In genomic region chr13:51603894-51604244, GRCm38 (mm10) we compare ENCODE assay signal across 9 mouse cellular contexts. TPM values are rescaled to one million over a fixed set of nuclear protein-coding genes. Genes with fewer than 3 reads are reported as not detected.
DNase-seq lines count a peak whose midpoint lies in the region; ATAC-seq lines count a peak whose summit lies in the region.
"Had no signal": no experiment of that assay in that cellular context is flagged by ENCODE, and none has a peak within 500 bp of the region (broad histone marks: within the 10 kb centered on the region; RNA-seq: fewer than 3 reads in every experiment).

No protein-coding gene starts in this region.

- H3K36me3 ChIP-seq in lung, embryonic 15.5 days: no peaks in the 10 kb centered on the region
- H3K36me3 ChIP-seq in hindbrain, embryonic 16.5 days (ENCODE audit: control insufficient read depth, insufficient read depth, low read length): no peaks in the 10 kb centered on the region
- no peaks in the 10 kb centered on the region for H3K36me3 ChIP-seq in limb, embryonic 13.5 days
- H3K36me3 ChIP-seq in stomach, embryonic 16.5 days (ENCODE audit: control insufficient read depth, insufficient read depth, low read length): no peaks in the 10 kb centered on the region
- H3K36me3 ChIP-seq: G1E had no signal

- peak overlapping the region; percentile 45 for H3K4me2 ChIP-seq in lung, embryonic 15.5 days
- peak overlapping the region; percentile 63 for H3K4me2 ChIP-seq in hindbrain, embryonic 16.5 days (ENCODE audit: low read length)
- peak overlapping the region; percentile 58 for H3K4me2 ChIP-seq in limb, embryonic 13.5 days (replicated peaks)
- H3K4me2 ChIP-seq in stomach, embryonic 16.5 days (ENCODE audit: low read depth, low read length): peak overlapping the region; percentile 49; the same call in 1 of the 2 replicates

- H3K9ac ChIP-seq in lung, embryonic 15.5 days: no peak overlapping the region
- H3K9ac ChIP-seq in hindbrain, embryonic 16.5 days (ENCODE audit: low read depth, low read length): no peak overlapping the region; the same call in 1 of the 2 replicates
- peak overlapping the region; percentile 35; the same call in 1 of the 2 replicates for H3K9ac ChIP-seq in limb, embryonic 13.5 days
- no peak overlapping the region for H3K9ac ChIP-seq in stomach, embryonic 16.5 days (ENCODE audit: low read length)

- H3K27me3 ChIP-seq in lung, embryonic 15.5 days: no peaks in the 10 kb centered on the region
- no peaks in the 10 kb centered on the region for H3K27me3 ChIP-seq in hindbrain, embryonic 16.5 days (replicated peaks; ENCODE audit: control insufficient read depth, insufficient read depth, low read length)
- no peaks in the 10 kb centered on the region for H3K27me3 ChIP-seq in limb, embryonic 13.5 days
- no peaks in the 10 kb centered on the region for H3K27me3 ChIP-seq in stomach, embryonic 16.5 days (ENCODE audit: control insufficient read depth, insufficient read depth, low read length)

- no peak for DNase-seq in lung, postnatal 10 days
- DNase-seq in ovary, postnatal 36 days (ENCODE audit: low spot score): no peak
- DNase-seq in c-Kit-positive CD71-positive TER-119-positive erythroid progenitor cells, embryonic 14.5 days (ENCODE audit: low spot score): no peak
- no peak for DNase-seq in heart, postnatal 25 days (ENCODE audit: low spot score)

- H3K9me3 ChIP-seq in lung, embryonic 15.5 days: no peaks in the 10 kb centered on the region
- H3K9me3 ChIP-seq in hindbrain, embryonic 16.5 days (ENCODE audit: control insufficient read depth, low read length): no peaks in the 10 kb centered on the region
- H3K9me3 ChIP-seq in limb, embryonic 13.5 days: no peaks in the 10 kb centered on the region
- H3K9me3 ChIP-seq in stomach, embryonic 16.5 days (replicated peaks; ENCODE audit: control insufficient read depth, low read length): no peaks in the 10 kb centered on the region
- H3K9me3 ChIP-seq: G1E had no signal

- H3K4me3 ChIP-seq in lung, embryonic 15.5 days: no peak overlapping the region
- peak overlapping the region; percentile 33; the same call in 1 of the 2 replicates for H3K4me3 ChIP-seq in hindbrain, embryonic 16.5 days (ENCODE audit: low read length)
- 0 out of 2 replicates have a peak overlapping the region, but pooled peaks have one; percentile 21 for H3K4me3 ChIP-seq in limb, embryonic 13.5 days
- no peak overlapping the region for H3K4me3 ChIP-seq in stomach, embryonic 16.5 days (replicated peaks; ENCODE audit: low read length)

- H3K4me1 ChIP-seq in lung, embryonic 15.5 days: peaks cover 4% of the 10 kb centered on the region
- H3K4me1 ChIP-seq in hindbrain, embryonic 16.5 days (ENCODE audit: control insufficient read depth, insufficient read depth, low read depth, low read length): peaks cover 11% of the 10 kb centered on the region
- peaks cover 15% of the 10 kb centered on the region for H3K4me1 ChIP-seq in limb, embryonic 13.5 days
- no peaks in the 10 kb centered on the region for H3K4me1 ChIP-seq in stomach, embryonic 16.5 days (ENCODE audit: control insufficient read depth, insufficient read depth, low read length)

- peak; percentile 20; the same call in 1 of the 2 replicates for ATAC-seq in lung, embryonic 15.5 days (ENCODE audit: borderline replicate concordance, extremely low read depth, low FRiP score, low TSS enrichment)
- peak; percentile 76 for ATAC-seq in hindbrain, embryonic 16.5 days
- 0 out of 2 replicates have a peak, but pooled peaks have one; percentile 6 for ATAC-seq in limb, embryonic 13.5 days (ENCODE audit: low FRiP score, low read depth)
- no peak for ATAC-seq in stomach, embryonic 16.5 days (ENCODE audit: insufficient read depth, low FRiP score)

- no peak overlapping the region for H3K27ac ChIP-seq in lung, embryonic 15.5 days
- peak overlapping the region; percentile 64 for H3K27ac ChIP-seq in hindbrain, embryonic 16.5 days (ENCODE audit: low read depth, low read length)
- no peak overlapping the region for H3K27ac ChIP-seq in limb, embryonic 13.5 days
- no peak overlapping the region for H3K27ac ChIP-seq in stomach, embryonic 16.5 days (ENCODE audit: low read length)

- 46% methylated on average over 4 of the region's 4 CpGs for WGBS in lung, embryonic 15.5 days
- 32% methylated on average over 4 of the region's 4 CpGs for WGBS in hindbrain, embryonic 16.5 days
- WGBS in limb, embryonic 13.5 days: 50% methylated on average over 4 of the region's 4 CpGs
- WGBS in stomach, embryonic 16.5 days: 49% methylated on average over 4 of the region's 4 CpGs

- intact Hi-C loops in heart, postnatal 25 days (cut with DNase I): no loop called here

RNA-seq across cellular contexts. Expression of gene Shc3, which starts 34.6 kb away (rescaled TPM):
- 0.16 and 0.25 TPM in 2 replicates for polyA plus RNA-seq in lung, embryonic 15.5 days (2015; fragmentation: Nextera tagmentation; extraction: Ambion mirVana)
- polyA plus RNA-seq in hindbrain, embryonic 16.5 days (2015; fragmentation: Nextera tagmentation; extraction: Ambion mirVana): 4.4 and 6.9 TPM in 2 replicates
- 0.69 and 0.73 TPM in 2 replicates for polyA plus RNA-seq in limb, embryonic 13.5 days (2015; fragmentation: Nextera tagmentation; extraction: Ambion mirVana)
- 0.14 and 0.31 TPM in 2 replicates for polyA plus RNA-seq in stomach, embryonic 16.5 days (2015; fragmentation: Nextera tagmentation; extraction: Ambion mirVana)
- total RNA-seq in heart, postnatal 25 days (2021): 1 to 10 TPM; 2.3 TPM
- polyA plus RNA-seq: G1E had no signal

RNA-seq across cellular contexts. Expression of gene Cks2, which starts 41.2 kb away (rescaled TPM):
- polyA plus RNA-seq in lung, embryonic 15.5 days (2015; fragmentation: Nextera tagmentation; extraction: Ambion mirVana): 341 and 380 TPM in 2 replicates
- polyA plus RNA-seq in hindbrain, embryonic 16.5 days (2015; fragmentation: Nextera tagmentation; extraction: Ambion mirVana): 49.7 and 50.1 TPM in 2 replicates
- polyA plus RNA-seq in limb, embryonic 13.5 days (2015; fragmentation: Nextera tagmentation; extraction: Ambion mirVana): 299 and 324 TPM in 2 replicates
- 262 and 274 TPM in 2 replicates for polyA plus RNA-seq in stomach, embryonic 16.5 days (2015; fragmentation: Nextera tagmentation; extraction: Ambion mirVana)
- total RNA-seq in heart, postnatal 25 days (2021): 1 to 10 TPM; 1.8 to 2.5 TPM

RNA-seq across cellular contexts. Expression of gene Secisbp2, which starts 47.6 kb away (rescaled TPM):
- polyA plus RNA-seq in lung, embryonic 15.5 days (2015; fragmentation: Nextera tagmentation; extraction: Ambion mirVana): 23.9 and 31.1 TPM in 2 replicates
- 27.4 and 28.6 TPM in 2 replicates for polyA plus RNA-seq in hindbrain, embryonic 16.5 days (2015; fragmentation: Nextera tagmentation; extraction: Ambion mirVana)
- 31.6 and 33.4 TPM in 2 replicates for polyA plus RNA-seq in limb, embryonic 13.5 days (2015; fragmentation: Nextera tagmentation; extraction: Ambion mirVana)
- 22.6 and 24.4 TPM in 2 replicates for polyA plus RNA-seq in stomach, embryonic 16.5 days (2015; fragmentation: Nextera tagmentation; extraction: Ambion mirVana)
- total RNA-seq in heart, postnatal 25 days (2021): 10 to 100 TPM; 13.9 to 14.6 TPM

Comparison
In these comparisons a context has a peak if more than half of its experiments do, and no peak if none do; other contexts are left out.
1. H3K4me3 ChIP-seq: peak in hindbrain, embryonic 16.5 days (single experiment) and limb, embryonic 13.5 days (single experiment); none in lung, embryonic 15.5 days (single experiment) and stomach, embryonic 16.5 days (single experiment).
2. Peak in every context shown above with its lines, with median percentiles within 50 percentile points of each other: H3K4me2 ChIP-seq.